Mouse (Mus musculus) C2C12 (cell line): ENCODE data around the gene Sept12.

ENCODE experiments used
- CEBPB ChIP-seq: IDR thresholded peaks from one replicate; pipeline ENCODE4 v1.6.1; 2011; ENCODE audit warnings: low read depth, mild to moderate bottlenecking, control low read depth, moderate library complexity
- CTCF ChIP-seq: IDR thresholded peaks from one replicate; pipeline ENCODE4 v1.5.1; 2011; ENCODE audit not compliant: control insufficient read depth, insufficient read depth, insufficient read length

DNA sequence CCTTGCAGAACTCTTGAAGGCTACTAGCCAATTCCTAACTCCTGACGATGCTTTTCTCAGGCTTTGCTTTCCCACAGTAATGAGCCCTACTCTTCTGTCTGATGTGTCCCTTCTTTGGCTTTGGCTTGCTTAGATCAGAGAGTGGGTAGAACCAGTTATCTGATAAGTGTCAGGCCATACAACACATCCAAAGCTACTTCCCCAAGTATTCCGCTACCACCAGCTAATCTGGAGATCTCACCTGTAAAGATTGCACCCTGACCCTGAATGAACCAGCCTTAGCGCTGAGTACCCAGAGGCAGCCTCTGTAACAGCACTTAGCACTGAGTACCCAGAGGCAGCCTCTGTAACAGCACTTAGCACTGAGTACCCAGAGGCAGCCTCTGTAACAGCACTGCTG, 47.7 kb upstream of the Sept12 start:
- TF ChIP-seq CTCF = no peak
- TF ChIP-seq CEBPB = no peak
